Mouse (Mus musculus) spleen, postnatal 14 days (tissue): ENCODE measurements around the gene Igdcc3.

Experiments used
- DNase-seq, 2 experiments: peaks; one replicate each; pipeline ENCODE4 v3.0.0; 2021 to 2022; ENCODE audit warnings: low spot score in 2 of 2

Igdcc3 gene

GRCm38 (mm10) chr9:65140936-65141305, at the start of gene Igdcc3:
Igdcc3 (plus strand) TSS chr9:65141189.
- no peak for DNase-seq

GRCm38 (mm10) chr9:65094237-65094636, 46.8 kb upstream of the Igdcc3 start:
- DNase-seq: no peak

GRCm38 (mm10) chr9:65100991-65101685, 39.9 kb upstream of the Igdcc3 start, which contains the start of gene Igdcc4:
Igdcc4 (plus strand) TSS chr9:65101486.
- DNase-seq: no peak

- no peak for DNase-seq
Observed at GRCm38 (mm10) chr9:65101686-65102376, 39.2 kb upstream of the Igdcc3 start.

- no peak for DNase-seq
Observed at GRCm38 (mm10) chr9:65102377-65103172, 38.4 kb upstream of the Igdcc3 start.

GRCm38 (mm10) chr9:65103173-65103752, 37.7 kb upstream of the Igdcc3 start:
- DNase-seq: no peak

GRCm38 (mm10) chr9:65106821-65107220, 34.2 kb upstream of the Igdcc3 start:
- DNase-seq: no peak

GRCm38 (mm10) chr9:65107893-65108292, 33.1 kb upstream of the Igdcc3 start:
- no peak for DNase-seq

GRCm38 (mm10) chr9:65109132-65110072, 31.6 kb upstream of the Igdcc3 start:
- no peak for DNase-seq

GRCm38 (mm10) chr9:65111698-65112097, 29.3 kb upstream of the Igdcc3 start:
- no peak for DNase-seq

GRCm38 (mm10) chr9:65113694-65114093, 27.3 kb upstream of the Igdcc3 start:
- DNase-seq: no peak

GRCm38 (mm10) chr9:65115891-65116290, 25.1 kb upstream of the Igdcc3 start:
- no peak for DNase-seq

- DNase-seq: no peak
Observed at GRCm38 (mm10) chr9:65117516-65117915, 23.5 kb upstream of the Igdcc3 start.

- peak in 1 of 2 experiments; percentile 57 for DNase-seq
Observed at GRCm38 (mm10) chr9:65120935-65121334, 20.1 kb upstream of the Igdcc3 start.

GRCm38 (mm10) chr9:65122545-65122944, 18.4 kb upstream of the Igdcc3 start:
- no peak for DNase-seq

GRCm38 (mm10) chr9:65123552-65124168, 17.3 kb upstream of the Igdcc3 start:
- peak in 1 of 2 experiments; percentile 41 for DNase-seq

- DNase-seq: peak in 1 of 2 experiments; percentile 25
Observed at GRCm38 (mm10) chr9:65128123-65128815, 12.7 kb upstream of the Igdcc3 start.

GRCm38 (mm10) chr9:65131717-65132116, 9.3 kb upstream of the Igdcc3 start:
- no peak for DNase-seq

- DNase-seq: peak; percentile 42 to 68
Observed at GRCm38 (mm10) chr9:65133739-65134138, 7.2 kb upstream of the Igdcc3 start.

GRCm38 (mm10) chr9:65135126-65135525, 5.9 kb upstream of the Igdcc3 start:
- DNase-seq: no peak
